Mouse (Mus musculus) heart, embryonic 10.5 days (tissue): ENCODE measurements around the gene Gnpat. TPM values are rescaled to one million over a fixed set of nuclear protein-coding genes. Genes with fewer than 3 reads are reported as not detected.
A peak's percentile ranks its signal among the peaks of the same experiment; 100 is the strongest.

Experiments
- DNase-seq: peaks from one replicate; pipeline ENCODE4 v3.0.0-alpha.2; 2017; ENCODE audit warnings: low spot score
- H3K27ac ChIP-seq: fragments of 300-500 bp; sonication (generic); 2 replicates; pipeline ENCODE4 v1.5.1; 2016; ENCODE audit warnings: mild to moderate bottlenecking
- H3K27me3 ChIP-seq: fragments of 300-500 bp; sonication (generic); 2 replicates; pipeline ENCODE4 v1.6.1; 2016; ENCODE audit warnings: mild to moderate bottlenecking; ENCODE audit not compliant: poor library complexity, insufficient read depth, severe bottlenecking
- H3K36me3 ChIP-seq: fragments of 300-500 bp; sonication (generic); 2 replicates; pipeline ENCODE4 v1.6.1; 2016; ENCODE audit warnings: mild to moderate bottlenecking, moderate library complexity
- H3K4me1 ChIP-seq: fragments of 300-500 bp; sonication (generic); 2 replicates; pipeline ENCODE4 v1.6.1; 2016; ENCODE audit warnings: mild to moderate bottlenecking
- H3K4me3 ChIP-seq: fragments of 300-500 bp; sonication (generic); 2 replicates; pipeline ENCODE4 v1.5.1; 2016; ENCODE audit warnings: mild to moderate bottlenecking, moderate library complexity
- H3K9me3 ChIP-seq: fragments of 300-500 bp; sonication (generic); 2 replicates; pipeline ENCODE4 v1.6.1; 2016; ENCODE audit warnings: mild to moderate bottlenecking, moderate library complexity
- WGBS: fragments of 180-500 bp; shearing (Covaris S2); methylation state at CpG from one replicate; pipeline ENCODE4 v1.1.7; 2016; 5-methylcytosine and 5-hydroxymethylcytosine counted together
- polyA plus RNA-seq: library from polyadenylated mRNA; unstranded; fragments of >200 nt; fragmentation: Nextera tagmentation; extraction: Ambion mirVana; gene quantifications from 2 replicates; pipeline ENCODE4 v1.2.1, GENCODE M21; 2016

The Gnpat gene
- polyA plus RNA-seq, 1 experiment from 2014 or later: 132 TPM

GRCm38 (mm10) chr8:124896010-124896631 lies 33.3 kb downstream of the Gnpat start:
- peak overlapping the region; percentile 89 for H3K27ac ChIP-seq
- 85% methylated on average over 26 of the region's 26 CpGs for WGBS
- peaks cover 56% of the 10 kb centered on the region for H3K36me3 ChIP-seq
- DNase-seq: no peak
- H3K27me3 ChIP-seq: no peaks in the 10 kb centered on the region
- no peaks in the 10 kb centered on the region for H3K9me3 ChIP-seq
- H3K4me3 ChIP-seq: peak overlapping the region; percentile 98
- H3K4me1 ChIP-seq: peaks cover 30% of the 10 kb centered on the region

- Histone ChIP-seq H3K36me3 (peaks cover 53% of the 10 kb centered on the region), H3K27me3 (no peaks in the 10 kb centered on the region), H3K4me3 (peak overlapping the region; percentile 98), H3K4me1 (peaks cover 30% of the 10 kb centered on the region), H3K9me3 (no peaks in the 10 kb centered on the region), H3K27ac (peak overlapping the region; percentile 89)
- WGBS: under 1% methylated on average over 60 of the region's 60 CpGs
- DNase-seq: peak; percentile 88
Observed at GRCm38 (mm10) chr8:124896632-124897385, 34.0 kb downstream of the Gnpat start.

GRCm38 (mm10) chr8:124897386-124898250 lies 34.8 kb downstream of the Gnpat start, which contains the start of the genes Exoc8 and Sprtn:
Gene Exoc8 (minus strand): TSS chr8:124897705.
Gene Sprtn (plus strand): TSS chr8:124897886.
- under 1% methylated on average over 114 of the region's 114 CpGs for WGBS

GRCm38 (mm10) chr8:124898251-124898905 lies 35.5 kb downstream of the Gnpat start:
- H3K27me3 ChIP-seq: no peaks in the 10 kb centered on the region
- H3K36me3 ChIP-seq: peaks cover 66% of the 10 kb centered on the region
- peak overlapping the region; percentile 89 for H3K27ac ChIP-seq
- 5% methylated on average over 31 of the region's 31 CpGs for WGBS
- peak overlapping the region; percentile 98 for H3K4me3 ChIP-seq
- DNase-seq: no peak
- H3K4me1 ChIP-seq: peaks cover 30% of the 10 kb centered on the region
- H3K9me3 ChIP-seq: no peaks in the 10 kb centered on the region

More at GRCm38 (mm10) chr8:124897386-124898250, 34.8 kb downstream of the Gnpat start, which contains the start of the genes Exoc8 and Sprtn:
- Histone ChIP-seq H3K27ac (peak within 1 kb of the TSS; percentile 89), H3K4me3 (peak within 1 kb of the TSS; percentile 98), H3K36me3 (peaks cover 61% of the 10 kb centered on the region), H3K27me3 (no peaks in the 10 kb centered on the region), H3K9me3 (no peaks in the 10 kb centered on the region), H3K4me1 (peaks cover 30% of the 10 kb centered on the region)
- peak; percentile 97 for DNase-seq

GRCm38 (mm10) chr8:124903198-124903597 lies 40.4 kb downstream of the Gnpat start:
- peaks cover 15% of the 10 kb centered on the region for H3K4me1 ChIP-seq
- no peaks in the 10 kb centered on the region for H3K9me3 ChIP-seq
- no peak for DNase-seq

GRCm38 (mm10) chr8:124905482-124905881 lies 42.6 kb downstream of the Gnpat start:
- 0 out of 2 replicates have a peak, but pooled peaks cover 3% of the 10 kb centered on the region for H3K4me1 ChIP-seq
- no peaks in the 10 kb centered on the region for H3K27me3 ChIP-seq
- no peak overlapping the region for H3K4me3 ChIP-seq
- peaks cover 90% of the 10 kb centered on the region for H3K36me3 ChIP-seq
- WGBS: 83% methylated on average over 2 of the region's 2 CpGs
- no peak overlapping the region for H3K27ac ChIP-seq
- no peak for DNase-seq
- no peaks in the 10 kb centered on the region for H3K9me3 ChIP-seq

More at GRCm38 (mm10) chr8:124903198-124903597, 40.4 kb downstream of the Gnpat start:
- no peak overlapping the region for H3K4me3 ChIP-seq
- no peak overlapping the region for H3K27ac ChIP-seq
- no peaks in the 10 kb centered on the region for H3K27me3 ChIP-seq
- 94% methylated on average over 15 of the region's 15 CpGs for WGBS
- H3K36me3 ChIP-seq: peaks cover 80% of the 10 kb centered on the region

GRCm38 (mm10) chr8:124909936-124910335 lies 47.1 kb downstream of the Gnpat start:
- Histone ChIP-seq H3K4me3 (no peak overlapping the region), H3K9me3 (no peaks in the 10 kb centered on the region), H3K27ac (no peak overlapping the region), H3K36me3 (peaks cover 96% of the 10 kb centered on the region), H3K27me3 (no peaks in the 10 kb centered on the region), H3K4me1 (peaks cover 12% of the 10 kb centered on the region)
- 80% methylated on average over 16 of the region's 16 CpGs for WGBS
- DNase-seq: no peak

GRCm38 (mm10) chr8:124910349-124910748 lies 47.5 kb downstream of the Gnpat start:
- no peak overlapping the region for H3K4me3 ChIP-seq
- DNase-seq: no peak
- WGBS: 81% methylated on average over 10 of the region's 10 CpGs
- H3K36me3 ChIP-seq: peaks cover 98% of the 10 kb centered on the region
- H3K27ac ChIP-seq: no peak overlapping the region
- peaks cover 11% of the 10 kb centered on the region for H3K4me1 ChIP-seq
- H3K9me3 ChIP-seq: no peaks in the 10 kb centered on the region
- H3K27me3 ChIP-seq: no peaks in the 10 kb centered on the region

GRCm38 (mm10) chr8:124911938-124912872 lies 49.4 kb downstream of the Gnpat start:
- no peak overlapping the region for H3K27ac ChIP-seq
- H3K9me3 ChIP-seq: no peaks in the 10 kb centered on the region

GRCm38 (mm10) chr8:124914061-124914460 lies 51.2 kb downstream of the Gnpat start:
- H3K27ac ChIP-seq: no peak overlapping the region
- H3K4me3 ChIP-seq: no peak overlapping the region
- DNase-seq: no peak
- H3K9me3 ChIP-seq: no peaks in the 10 kb centered on the region
- H3K27me3 ChIP-seq: no peaks in the 10 kb centered on the region
- WGBS: 96% methylated on average over 5 of the region's 5 CpGs
- H3K4me1 ChIP-seq: peaks cover 39% of the 10 kb centered on the region
- peaks cover 69% of the 10 kb centered on the region for H3K36me3 ChIP-seq

More at GRCm38 (mm10) chr8:124911938-124912872, 49.4 kb downstream of the Gnpat start:
- Histone ChIP-seq H3K36me3 (peaks cover 86% of the 10 kb centered on the region), H3K4me3 (no peak overlapping the region), H3K4me1 (peaks cover 20% of the 10 kb centered on the region), H3K27me3 (no peaks in the 10 kb centered on the region)
- whole genome bisulfite sequencing: 76% methylated on average over 17 of the region's 17 CpGs
- no peak for DNase-seq

GRCm38 (mm10) chr8:124917741-124918484 lies 55.1 kb downstream of the Gnpat start:
- H3K27me3 ChIP-seq: no peaks in the 10 kb centered on the region
- WGBS: 81% methylated on average over 18 of the region's 18 CpGs
- H3K9me3 ChIP-seq: no peaks in the 10 kb centered on the region
- no peak overlapping the region for H3K27ac ChIP-seq
- DNase-seq: no peak
- H3K36me3 ChIP-seq: peaks cover 30% of the 10 kb centered on the region
- H3K4me1 ChIP-seq: peaks cover 54% of the 10 kb centered on the region
- H3K4me3 ChIP-seq: no peak overlapping the region
